Mouse (Mus musculus): ENCODE data around the gene Hoxc5. TPM values are rescaled to one million over a fixed set of nuclear protein-coding genes. Genes with fewer than 3 reads are reported as not detected.

Hoxc5 gene
- polyA plus RNA-seq, 1 experiment from 2014 or later, result 3.9 TPM

DNA sequence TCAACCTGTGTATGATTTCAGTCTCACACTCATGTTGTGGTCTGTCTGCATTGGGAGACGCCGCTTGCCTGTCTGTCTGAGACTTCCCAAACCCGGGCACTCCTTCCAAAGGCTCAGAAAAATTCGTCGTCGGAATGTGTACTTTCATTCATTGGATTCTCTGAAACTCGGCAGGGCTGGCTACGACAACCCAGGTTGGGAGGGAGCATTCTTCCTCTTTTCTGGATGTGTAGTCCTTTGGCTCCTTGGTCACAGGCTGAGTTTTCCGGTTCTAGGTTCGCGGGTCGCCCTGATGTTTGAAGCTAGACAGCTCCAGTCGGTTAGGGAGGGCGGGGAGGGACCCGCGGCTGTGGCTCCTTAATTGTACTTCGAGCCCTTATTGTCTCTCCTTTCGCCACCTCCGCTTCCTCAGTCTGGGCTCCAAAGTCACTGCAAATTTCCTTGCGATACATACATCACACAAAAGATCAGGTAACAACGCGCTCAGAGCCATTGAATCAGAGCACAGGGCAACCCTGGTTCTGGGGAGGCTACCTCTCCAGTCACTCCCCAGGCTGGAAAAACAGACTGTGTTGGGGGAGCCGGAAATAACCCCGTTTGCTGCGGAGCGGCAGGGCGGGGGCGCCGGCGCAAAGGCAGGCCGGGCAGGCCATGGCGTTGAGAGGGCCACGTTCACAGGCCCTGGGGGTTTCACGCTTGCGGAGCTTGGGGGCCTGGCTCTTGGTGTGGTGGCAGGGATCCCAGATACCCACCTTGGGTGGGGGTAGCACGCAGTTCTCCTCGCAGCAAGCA lies 9.6 kb downstream of the Hoxc5 start:
- no peaks in the 10 kb centered on the region for H3K4me1 ChIP-seq (replicated peaks; ENCODE audit: control insufficient read depth, insufficient read depth, low read length)
- H3K9ac ChIP-seq (ENCODE audit: low read depth, low read length), result no peak overlapping the region
- H3K9me3 ChIP-seq (ENCODE audit: control insufficient read depth), result no peaks in the 10 kb centered on the region
- H3K36me3 ChIP-seq (ENCODE audit: control insufficient read depth, insufficient read depth), result no peaks in the 10 kb centered on the region
- WGBS, result 2% methylated on average over 37 of the region's 37 CpGs
- no peak overlapping the region for H3K27ac ChIP-seq (ENCODE audit: low read depth, low read length)
- H3K27me3 ChIP-seq (replicated peaks; ENCODE audit: control insufficient read depth, insufficient read depth, low read length), result peaks cover 99% of the 10 kb centered on the region
- H3K4me3 ChIP-seq (ENCODE audit: low read depth, low read length), result peak overlapping the region; percentile 29
- no peak; the same call in 1 of the 2 replicates for ATAC-seq
- TF ChIP-seq CTCF (IDR thresholded peaks at IDR 0.05; ENCODE audit: low read depth), result no peak
- peak overlapping the region; percentile 45 for H3K4me2 ChIP-seq (replicated peaks; ENCODE audit: low read depth)

DNA sequence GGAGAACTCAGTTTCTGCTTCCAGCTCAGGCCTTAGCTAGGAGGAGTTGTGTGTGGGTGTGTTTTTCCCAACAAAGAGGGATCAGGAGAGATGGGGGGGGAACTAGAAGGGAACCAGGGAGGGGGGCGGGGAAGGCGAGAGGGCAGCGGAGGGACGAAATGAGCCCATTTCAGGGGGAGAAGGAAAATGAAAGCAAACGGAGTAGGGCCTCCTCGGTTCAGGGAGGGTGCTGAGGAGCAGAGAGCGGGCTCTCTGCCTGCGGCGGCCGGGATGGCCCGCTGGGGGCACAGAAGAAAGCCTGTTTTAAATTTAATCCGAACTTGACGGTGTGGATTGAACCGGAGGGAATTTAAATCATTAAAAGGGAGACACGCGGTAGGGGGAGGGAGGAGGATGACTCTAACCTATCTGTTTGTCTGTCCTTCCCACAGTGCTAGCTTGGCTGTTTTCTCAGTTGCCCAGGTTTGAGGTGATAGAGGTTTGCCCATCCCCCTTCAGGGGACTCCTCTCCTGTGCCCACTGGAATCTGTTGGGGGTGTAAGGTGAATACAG lies 10.3 kb downstream of the Hoxc5 start:
- Histone ChIP-seq H3K9ac (ENCODE audit: low read depth, low read length) (no peak overlapping the region), H3K27ac (ENCODE audit: low read depth, low read length) (no peak overlapping the region), H3K4me1 (replicated peaks; ENCODE audit: control insufficient read depth, insufficient read depth, low read length) (0 out of 2 replicates have a peak, but pooled peaks cover 3% of the 10 kb centered on the region), H3K9me3 (ENCODE audit: control insufficient read depth) (no peaks in the 10 kb centered on the region), H3K36me3 (ENCODE audit: control insufficient read depth, insufficient read depth) (no peaks in the 10 kb centered on the region), H3K4me2 (replicated peaks; ENCODE audit: low read depth) (peak overlapping the region; percentile 45), H3K27me3 (replicated peaks; ENCODE audit: control insufficient read depth, insufficient read depth, low read length) (peaks cover 99% of the 10 kb centered on the region), H3K4me3 (ENCODE audit: low read depth, low read length) (peak overlapping the region; percentile 29)
- WGBS, result 8% methylated on average over 16 of the region's 16 CpGs
- TF ChIP-seq CTCF (IDR thresholded peaks at IDR 0.05; ENCODE audit: low read depth), result no peak
- ATAC-seq, result no peak

DNA sequence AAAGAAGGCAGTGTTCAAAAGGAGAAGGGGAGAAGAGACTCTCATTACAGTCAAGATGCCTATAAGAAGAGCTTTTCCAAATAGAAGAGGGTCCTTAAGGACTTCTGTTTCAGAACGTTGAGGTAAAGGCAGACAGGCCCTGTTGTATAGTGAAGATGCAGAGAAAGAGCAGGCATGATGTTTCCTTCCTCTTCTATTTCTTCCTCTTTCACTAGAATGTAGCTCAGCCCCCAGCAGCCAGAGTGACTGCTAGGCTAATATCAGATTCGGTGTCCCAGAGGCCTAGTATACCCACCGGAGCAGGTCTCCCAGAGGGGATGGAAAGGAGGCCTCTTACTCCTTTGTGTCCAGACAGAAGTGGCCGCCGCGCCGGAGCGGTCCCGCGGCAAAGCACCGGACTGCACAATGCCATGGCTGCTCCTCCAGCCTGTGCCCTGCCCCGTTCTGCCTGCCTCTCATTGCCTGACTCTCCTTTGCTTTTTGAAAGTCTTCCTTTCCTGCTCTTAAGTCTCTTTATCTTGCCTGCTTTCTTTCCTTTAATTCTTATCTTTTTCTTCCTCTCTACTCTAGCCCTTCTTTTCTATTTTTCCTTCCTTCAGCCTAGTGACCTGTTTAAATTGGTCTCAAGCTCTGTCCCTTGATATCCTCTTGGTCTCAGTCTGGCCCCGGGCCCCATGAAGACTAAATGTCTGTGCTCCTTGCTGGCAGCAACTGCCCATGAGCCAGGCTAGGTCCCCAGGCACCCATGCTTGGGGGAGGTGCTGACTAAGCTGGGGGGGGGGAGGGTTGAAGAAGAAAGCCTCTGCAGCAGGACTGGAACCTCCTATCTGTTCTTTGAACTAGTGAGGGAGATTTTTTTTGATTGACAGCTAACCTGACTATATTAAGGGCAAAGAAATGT lies 11.6 kb downstream of the Hoxc5 start:
- H3K4me3 ChIP-seq (ENCODE audit: low read depth, low read length), result no peak overlapping the region
- 0 out of 2 replicates have a peak, but pooled peaks cover 3% of the 10 kb centered on the region for H3K4me1 ChIP-seq (replicated peaks; ENCODE audit: control insufficient read depth, insufficient read depth, low read length)
- H3K27ac ChIP-seq (ENCODE audit: low read depth, low read length), result no peak overlapping the region
- no peak for TF ChIP-seq CTCF (IDR thresholded peaks at IDR 0.05; ENCODE audit: low read depth)
- H3K36me3 ChIP-seq (ENCODE audit: control insufficient read depth, insufficient read depth), result no peaks in the 10 kb centered on the region
- 9% methylated on average over 12 of the region's 13 CpGs for WGBS
- no peak overlapping the region for H3K4me2 ChIP-seq (replicated peaks; ENCODE audit: low read depth)
- peaks cover 98% of the 10 kb centered on the region for H3K27me3 ChIP-seq (replicated peaks; ENCODE audit: control insufficient read depth, insufficient read depth, low read length)
- ATAC-seq, result no peak
- H3K9me3 ChIP-seq (ENCODE audit: control insufficient read depth), result no peaks in the 10 kb centered on the region
- no peak overlapping the region for H3K9ac ChIP-seq (ENCODE audit: low read depth, low read length)

DNA sequence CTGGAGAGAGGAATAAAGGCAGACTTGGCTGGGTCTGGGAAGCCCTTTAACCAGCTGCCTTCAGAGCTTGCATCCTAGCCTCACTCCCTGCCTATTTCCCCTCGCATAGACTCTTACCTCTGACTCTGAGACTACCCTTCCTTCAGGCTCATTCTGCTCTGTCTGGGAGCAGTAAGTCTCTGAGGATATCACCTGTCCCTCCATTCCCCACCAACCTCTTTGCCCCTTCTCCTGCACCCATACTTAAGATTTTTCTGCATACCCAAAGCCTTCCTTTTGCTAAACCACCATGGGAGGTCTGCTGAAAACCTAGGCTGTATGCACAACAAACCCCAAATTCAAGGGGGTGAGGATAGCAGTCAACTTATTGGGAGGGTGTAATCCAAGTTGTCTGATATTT lies 12.7 kb downstream of the Hoxc5 start:
- Histone ChIP-seq H3K4me1 (replicated peaks; ENCODE audit: control insufficient read depth, insufficient read depth, low read length) (0 out of 2 replicates have a peak, but pooled peaks cover 3% of the 10 kb centered on the region), H3K4me3 (ENCODE audit: low read depth, low read length) (no peak overlapping the region), H3K36me3 (ENCODE audit: control insufficient read depth, insufficient read depth) (no peaks in the 10 kb centered on the region), H3K9ac (ENCODE audit: low read depth, low read length) (no peak overlapping the region), H3K27ac (ENCODE audit: low read depth, low read length) (no peak overlapping the region), H3K4me2 (replicated peaks; ENCODE audit: low read depth) (no peak overlapping the region), H3K9me3 (ENCODE audit: control insufficient read depth) (no peaks in the 10 kb centered on the region), H3K27me3 (replicated peaks; ENCODE audit: control insufficient read depth, insufficient read depth, low read length) (peaks cover 99% of the 10 kb centered on the region)
- WGBS, result 0% methylated on average over 1 of the region's 1 CpGs
- ATAC-seq, result no peak
- TF ChIP-seq CTCF (IDR thresholded peaks at IDR 0.05; ENCODE audit: low read depth), result no peak

DNA sequence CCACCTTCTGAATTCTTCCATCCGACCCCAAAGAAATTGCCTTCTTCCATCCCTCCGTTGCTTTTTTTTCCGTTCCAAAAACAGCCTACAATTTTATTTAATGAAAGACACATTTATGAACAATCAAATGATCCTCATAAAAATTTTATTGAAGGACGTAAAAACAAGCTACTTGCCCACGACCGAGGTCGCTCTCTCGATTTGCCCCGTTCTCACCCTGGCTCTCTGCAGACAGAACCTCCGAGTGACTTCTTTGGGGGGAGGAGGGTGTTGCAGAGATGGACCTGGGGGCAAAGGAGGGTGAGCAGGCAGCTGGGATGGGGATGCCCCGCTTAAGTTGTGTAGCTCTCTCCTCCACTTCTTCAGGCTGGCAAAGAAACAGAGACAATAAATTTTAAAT lies 13.1 kb downstream of the Hoxc5 start:
- H3K4me3 ChIP-seq (ENCODE audit: low read depth, low read length), result no peak overlapping the region
- H3K4me2 ChIP-seq (replicated peaks; ENCODE audit: low read depth), result no peak overlapping the region
- ATAC-seq, result no peak
- no peak overlapping the region for H3K9ac ChIP-seq (ENCODE audit: low read depth, low read length)
- TF ChIP-seq CTCF (IDR thresholded peaks at IDR 0.05; ENCODE audit: low read depth), result no peak
- H3K9me3 ChIP-seq (ENCODE audit: control insufficient read depth), result no peaks in the 10 kb centered on the region
- H3K4me1 ChIP-seq (replicated peaks; ENCODE audit: control insufficient read depth, insufficient read depth, low read length), result 0 out of 2 replicates have a peak, but pooled peaks cover 3% of the 10 kb centered on the region
- H3K27ac ChIP-seq (ENCODE audit: low read depth, low read length), result no peak overlapping the region
- WGBS, result 8% methylated on average over 11 of the region's 11 CpGs
- no peaks in the 10 kb centered on the region for H3K36me3 ChIP-seq (ENCODE audit: control insufficient read depth, insufficient read depth)
- H3K27me3 ChIP-seq (replicated peaks; ENCODE audit: control insufficient read depth, insufficient read depth, low read length), result peaks cover 99% of the 10 kb centered on the region

DNA sequence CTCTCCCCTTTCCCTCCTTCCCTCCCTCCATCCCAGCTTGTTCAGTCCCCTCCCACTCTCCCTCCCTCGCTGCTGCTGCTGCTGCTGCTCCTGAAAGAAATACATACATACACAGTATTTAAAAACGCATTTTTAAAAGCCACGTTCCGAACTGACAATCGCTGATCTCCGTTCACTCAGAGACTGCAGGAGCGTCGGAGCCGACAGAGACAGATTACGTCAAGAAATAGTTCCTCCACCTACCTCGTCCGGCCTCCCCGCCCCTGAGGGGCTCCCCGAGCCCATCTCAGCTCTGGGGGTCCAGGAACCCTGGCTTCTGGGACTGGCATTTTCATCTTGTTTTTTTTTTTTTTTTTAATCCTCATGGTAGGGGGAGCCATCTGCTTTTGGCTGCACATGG lies 13.7 kb downstream of the Hoxc5 start:
- TF ChIP-seq CTCF (IDR thresholded peaks at IDR 0.05; ENCODE audit: low read depth), result no peak
- Histone ChIP-seq H3K27me3 (replicated peaks; ENCODE audit: control insufficient read depth, insufficient read depth, low read length) (peaks cover 99% of the 10 kb centered on the region), H3K36me3 (ENCODE audit: control insufficient read depth, insufficient read depth) (no peaks in the 10 kb centered on the region), H3K9me3 (ENCODE audit: control insufficient read depth) (no peaks in the 10 kb centered on the region), H3K27ac (ENCODE audit: low read depth, low read length) (no peak overlapping the region), H3K4me1 (replicated peaks; ENCODE audit: control insufficient read depth, insufficient read depth, low read length) (0 out of 2 replicates have a peak, but pooled peaks cover 3% of the 10 kb centered on the region), H3K9ac (ENCODE audit: low read depth, low read length) (no peak overlapping the region), H3K4me2 (replicated peaks; ENCODE audit: low read depth) (peak overlapping the region; percentile 52), H3K4me3 (ENCODE audit: low read depth, low read length) (peak overlapping the region; percentile 25)
- WGBS, result 3% methylated on average over 14 of the region's 14 CpGs
- ATAC-seq, result no peak

Data from intestine, postnatal 0 days (tissue).